Mouse (Mus musculus) mature B cell (primary cell): ENCODE measurements around the gene 4930524J08Rik.

ENCODE experiments used
- in situ Hi-C: fragments of 300-500 bp; cut with MboI; formaldehyde crosslinking; loops from 2 replicates; pipeline ENCODE4 v1.14.3; 2019

The 4930524J08Rik gene

GRCm38 (mm10) chr5:100005431-100005830 is 26.6 kb downstream of the 4930524J08Rik start:
- in situ Hi-C loops, result no loop called here

GRCm38 (mm10) chr5:100005896-100006295 is 27.0 kb downstream of the 4930524J08Rik start:
- in situ Hi-C loops, result no loop called here

- in situ Hi-C loops, result no loop called here
Measured at GRCm38 (mm10) chr5:100006324-100007039, 27.6 kb downstream of the 4930524J08Rik start.

- in situ Hi-C loops, result no loop called here
Measured at GRCm38 (mm10) chr5:100007040-100007375, 28.1 kb downstream of the 4930524J08Rik start.

GRCm38 (mm10) chr5:100008485-100008884 is 29.6 kb downstream of the 4930524J08Rik start:
- in situ Hi-C loops, result no loop called here

GRCm38 (mm10) chr5:100012599-100012998 is 33.7 kb downstream of the 4930524J08Rik start:
- in situ Hi-C loops, result no loop called here

- in situ Hi-C loops, result no loop called here
Measured at GRCm38 (mm10) chr5:100020089-100020488, 41.2 kb downstream of the 4930524J08Rik start.

GRCm38 (mm10) chr5:100024403-100024802 is 45.5 kb downstream of the 4930524J08Rik start:
- in situ Hi-C loops, result no loop called here

- in situ Hi-C loops, result loop anchor here (25.0 kb wide), 1 partner anchor 813 kb away; no protein-coding TSS in a partner anchor
Measured at GRCm38 (mm10) chr5:100024868-100025267, 46.0 kb downstream of the 4930524J08Rik start.
